ENCODE assay signal across 15 mouse cellular contexts in the genomic region with DNA sequence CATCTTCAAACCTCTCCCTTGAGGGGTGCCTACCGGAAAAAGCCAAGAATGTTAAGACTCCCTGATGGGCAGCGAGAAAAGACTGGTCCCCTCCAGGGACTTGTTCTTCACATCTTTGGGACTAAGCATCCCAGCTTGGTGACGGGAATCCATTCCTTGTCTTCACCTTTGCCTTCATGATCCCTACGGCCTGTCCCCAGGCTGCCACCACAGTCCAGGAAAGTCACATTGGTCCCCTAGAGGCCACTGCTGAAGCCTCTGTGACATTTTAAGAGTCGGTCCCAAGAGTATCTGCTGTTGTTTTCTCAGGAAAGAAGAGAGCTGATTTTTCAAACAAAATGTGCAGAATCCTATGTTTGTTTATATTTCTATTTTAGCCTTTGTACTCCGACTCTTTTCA.
"Had no signal": no experiment of that assay in that cellular context is flagged by ENCODE, and none has a peak within 500 bp of the region (broad histone marks: within the 10 kb centered on the region; RNA-seq: fewer than 3 reads in every experiment).

No protein-coding gene starts in this region.

- H3K27ac ChIP-seq: neural tube, embryonic 15.5 days; stomach, embryonic 15.5 days; stomach, postnatal 0 days had no signal

- H3K27me3 ChIP-seq: neural tube, embryonic 15.5 days; stomach, embryonic 15.5 days had no signal

- H3K4me2 ChIP-seq: neural tube, embryonic 15.5 days; stomach, embryonic 15.5 days had no signal

- H3K4me3 ChIP-seq: neural tube, embryonic 15.5 days; stomach, embryonic 15.5 days had no signal

- DNase-seq: retina, postnatal 1 day; right cerebral cortex, adult 18-20 months; right cerebral cortex, postnatal 14 days; right cerebral cortex, postnatal 25 days; right cerebral cortex, postnatal 4 days; spleen, adult 18-20 months; thymus, adult 18-20 months; thymus, adult 2 months; thymus, postnatal 14 days; thymus, postnatal 25 days; thymus, postnatal 36 days; thymus, postnatal 4 days had no signal

- H3K9ac ChIP-seq: neural tube, embryonic 15.5 days; stomach, embryonic 15.5 days had no signal

- H3K9me3 ChIP-seq: neural tube, embryonic 15.5 days; stomach, embryonic 15.5 days had no signal

- H3K36me3 ChIP-seq: neural tube, embryonic 15.5 days; stomach, embryonic 15.5 days had no signal
